ENCODE assay signal across 28 mouse cellular contexts in genomic region chr5:129196501-129196900, GRCm38 (mm10).
A peak's percentile ranks its signal among the peaks of the same experiment; 100 is the strongest.
DNase-seq lines count a peak whose midpoint lies in the region; ATAC-seq lines count a peak whose summit lies in the region.
"Had no signal": no experiment of that assay in that cellular context is flagged by ENCODE, and none has a peak within 500 bp of the region (broad histone marks: within the 10 kb centered on the region; RNA-seq: fewer than 3 reads in every experiment).

No protein-coding gene starts in this region.

- DNase-seq in ES-CJ7 (ENCODE audit: low read depth, low spot score): peak; percentile 76
- no peak for DNase-seq in retina, postnatal 1 day
- DNase-seq: adrenal gland, postnatal 14 days; cerebellum, adult 11-12 months; cerebellum, adult 9-11 months; gastrocnemius, postnatal 10 days; kidney, adult 11 months; kidney, postnatal 36 days; lung, adult 2 months; lung, postnatal 14 days; right cerebral cortex, postnatal 4 days; thymus, adult 2 months; thymus, postnatal 36 days had no signal

- H3K4me1 ChIP-seq in forebrain, embryonic 13.5 days: peaks cover 16% of the 10 kb centered on the region
- H3K4me1 ChIP-seq in forebrain, embryonic 16.5 days (replicated peaks; ENCODE audit: control insufficient read depth, insufficient read depth, low read length): peaks cover 10% of the 10 kb centered on the region
- H3K4me1 ChIP-seq in kidney, embryonic 15.5 days: no peaks in the 10 kb centered on the region
- no peaks in the 10 kb centered on the region for H3K4me1 ChIP-seq in kidney, embryonic 14.5 days (ENCODE audit: control insufficient read depth, insufficient read depth, low read length)
- H3K4me1 ChIP-seq in limb, embryonic 15.5 days: 0 out of 2 replicates have a peak, but pooled peaks cover 3% of the 10 kb centered on the region
- H3K4me1 ChIP-seq: embryonic facial prominence, embryonic 15.5 days had no signal

- no peak overlapping the region for H3K4me2 ChIP-seq in forebrain, embryonic 13.5 days
- H3K4me2 ChIP-seq in forebrain, embryonic 16.5 days (ENCODE audit: low read length): no peak overlapping the region
- H3K4me2 ChIP-seq in kidney, embryonic 15.5 days: no peak overlapping the region
- no peak overlapping the region for H3K4me2 ChIP-seq in kidney, embryonic 14.5 days (replicated peaks; ENCODE audit: low read depth, low read length)
- no peak overlapping the region for H3K4me2 ChIP-seq in limb, embryonic 15.5 days
- H3K4me2 ChIP-seq: embryonic facial prominence, embryonic 15.5 days; hindbrain, embryonic 13.5 days; limb, embryonic 13.5 days; neural tube, embryonic 12.5 days had no signal

- peak overlapping the region; percentile 27; the same call in 1 of the 2 replicates for H3K27ac ChIP-seq in forebrain, embryonic 13.5 days
- no peak overlapping the region for H3K27ac ChIP-seq in forebrain, embryonic 16.5 days (ENCODE audit: low read length)
- H3K27ac ChIP-seq in kidney, embryonic 15.5 days: no peak overlapping the region
- H3K27ac ChIP-seq in kidney, embryonic 14.5 days (ENCODE audit: low read depth, low read length): no peak overlapping the region
- no peak overlapping the region for H3K27ac ChIP-seq in limb, embryonic 15.5 days
- H3K27ac ChIP-seq: embryonic facial prominence, embryonic 15.5 days; hindbrain, embryonic 13.5 days; layer of hippocampus, adult 2 months; left cerebral cortex, adult 2 months; limb, embryonic 13.5 days; liver, embryonic 14.5 days; neural tube, embryonic 12.5 days had no signal

- H3K4me3 ChIP-seq in forebrain, embryonic 13.5 days: no peak overlapping the region
- no peak overlapping the region for H3K4me3 ChIP-seq in forebrain, embryonic 16.5 days (replicated peaks; ENCODE audit: low read length)
- no peak overlapping the region for H3K4me3 ChIP-seq in kidney, embryonic 15.5 days (replicated peaks)
- no peak overlapping the region for H3K4me3 ChIP-seq in kidney, embryonic 14.5 days (ENCODE audit: low read length)
- H3K4me3 ChIP-seq in limb, embryonic 15.5 days: no peak overlapping the region
- H3K4me3 ChIP-seq: embryonic facial prominence, embryonic 15.5 days; hindbrain, embryonic 13.5 days; layer of hippocampus, adult 2 months; left cerebral cortex, adult 2 months; limb, embryonic 13.5 days; midbrain, embryonic 10.5 days; myocyte; neural tube, embryonic 12.5 days had no signal

- no peaks in the 10 kb centered on the region for H3K36me3 ChIP-seq in forebrain, embryonic 13.5 days (ENCODE audit: poor library complexity, severe bottlenecking)
- H3K36me3 ChIP-seq in forebrain, embryonic 16.5 days (ENCODE audit: control insufficient read depth, insufficient read depth): no peaks in the 10 kb centered on the region
- no peaks in the 10 kb centered on the region for H3K36me3 ChIP-seq in kidney, embryonic 15.5 days
- no peaks in the 10 kb centered on the region for H3K36me3 ChIP-seq in kidney, embryonic 14.5 days (ENCODE audit: control insufficient read depth, insufficient read depth, low read length)
- no peaks in the 10 kb centered on the region for H3K36me3 ChIP-seq in limb, embryonic 15.5 days
- H3K36me3 ChIP-seq: embryonic facial prominence, embryonic 15.5 days; hindbrain, embryonic 13.5 days; limb, embryonic 13.5 days; midbrain, embryonic 10.5 days; neural tube, embryonic 12.5 days had no signal

- H3K27me3 ChIP-seq in forebrain, embryonic 13.5 days: no peaks in the 10 kb centered on the region
- no peaks in the 10 kb centered on the region for H3K27me3 ChIP-seq in forebrain, embryonic 16.5 days (replicated peaks; ENCODE audit: control insufficient read depth, insufficient read depth, low read length)
- H3K27me3 ChIP-seq in kidney, embryonic 15.5 days: 0 out of 2 replicates have a peak, but pooled peaks cover 3% of the 10 kb centered on the region
- no peaks in the 10 kb centered on the region for H3K27me3 ChIP-seq in kidney, embryonic 14.5 days (ENCODE audit: control insufficient read depth, insufficient read depth, low read length)
- no peaks in the 10 kb centered on the region for H3K27me3 ChIP-seq in limb, embryonic 15.5 days
- H3K27me3 ChIP-seq: embryonic facial prominence, embryonic 15.5 days; hindbrain, embryonic 13.5 days; limb, embryonic 13.5 days; neural tube, embryonic 12.5 days had no signal

- no peak overlapping the region for H3K9ac ChIP-seq in forebrain, embryonic 13.5 days
- H3K9ac ChIP-seq in forebrain, embryonic 16.5 days (replicated peaks; ENCODE audit: low read depth, low read length): no peak overlapping the region
- H3K9ac ChIP-seq in kidney, embryonic 15.5 days: no peak overlapping the region
- no peak overlapping the region for H3K9ac ChIP-seq in kidney, embryonic 14.5 days (ENCODE audit: low read depth, low read length)
- no peak overlapping the region for H3K9ac ChIP-seq in limb, embryonic 15.5 days
- H3K9ac ChIP-seq: embryonic facial prominence, embryonic 15.5 days; hindbrain, embryonic 13.5 days; limb, embryonic 13.5 days; liver, embryonic 14.5 days; neural tube, embryonic 12.5 days had no signal

- no peak for ATAC-seq in forebrain, embryonic 13.5 days
- no peak for ATAC-seq in forebrain, embryonic 16.5 days
- 0 out of 2 replicates have a peak, but pooled peaks have one; percentile 31 for ATAC-seq in kidney, embryonic 15.5 days (replicated peaks; ENCODE audit: low FRiP score)
- no peak for ATAC-seq in kidney, embryonic 14.5 days (ENCODE audit: low FRiP score, low TSS enrichment)
- ATAC-seq in limb, embryonic 15.5 days (ENCODE audit: insufficient number of reproducible peaks, low FRiP score, low TSS enrichment, low read depth): 0 out of 2 replicates have a peak, but pooled peaks have one; percentile 49
- ATAC-seq: inflammation-experienced regulatory T-cells, adult 6 months had no signal

- WGBS in forebrain, embryonic 13.5 days: 52% methylated on average over 9 of the region's 9 CpGs
- 37% methylated on average over 9 of the region's 9 CpGs for WGBS in forebrain, embryonic 16.5 days
- 64% methylated on average over 9 of the region's 9 CpGs for WGBS in kidney, embryonic 15.5 days
- 65% methylated on average over 9 of the region's 9 CpGs for WGBS in kidney, embryonic 14.5 days
- 37% methylated on average over 9 of the region's 9 CpGs for WGBS in limb, embryonic 15.5 days

- no peaks in the 10 kb centered on the region for H3K9me3 ChIP-seq in forebrain, embryonic 13.5 days (replicated peaks)
- H3K9me3 ChIP-seq in forebrain, embryonic 16.5 days (ENCODE audit: control insufficient read depth, low read length): no peaks in the 10 kb centered on the region
- H3K9me3 ChIP-seq in kidney, embryonic 15.5 days (replicated peaks): no peaks in the 10 kb centered on the region
- no peaks in the 10 kb centered on the region for H3K9me3 ChIP-seq in kidney, embryonic 14.5 days (ENCODE audit: control insufficient read depth, low read length)
- no peaks in the 10 kb centered on the region for H3K9me3 ChIP-seq in limb, embryonic 15.5 days
- H3K9me3 ChIP-seq: embryonic facial prominence, embryonic 15.5 days; hindbrain, embryonic 13.5 days; limb, embryonic 13.5 days; midbrain, embryonic 10.5 days; neural tube, embryonic 12.5 days had no signal

Comparison
In these comparisons a context has a peak if more than half of its experiments do, and no peak if none do; other contexts are left out.
1. ATAC-seq: peak in kidney, embryonic 15.5 days (single experiment) and limb, embryonic 15.5 days (single experiment); none in forebrain, embryonic 13.5 days (single experiment), forebrain, embryonic 16.5 days (single experiment) and kidney, embryonic 14.5 days (single experiment).